Mouse (Mus musculus) thymus, postnatal 14 days (tissue): ENCODE data around the gene Rtn4rl2.
"Not testable (repeated sequence)": the region's sequence is repeated elsewhere in the genome, so short reads cannot be mapped to it uniquely, and the experiment has no call there.

Experiments
- DNase-seq: peaks from one replicate; pipeline ENCODE4 v3.0.0; 2021

The Rtn4rl2 gene

GRCm38 (mm10) chr2:84886234-84886731, at the start of gene Rtn4rl2:
Gene Rtn4rl2 (minus strand): TSS chr2:84886710.
- DNase-seq, result no peak

GRCm38 (mm10) chr2:84935065-84935464, 48.6 kb upstream of the Rtn4rl2 start:
- no peak for DNase-seq

GRCm38 (mm10) chr2:84934649-84935007, 48.1 kb upstream of the Rtn4rl2 start:
- no peak for DNase-seq

- DNase-seq, result no peak
Observed at GRCm38 (mm10) chr2:84933992-84934648, 47.6 kb upstream of the Rtn4rl2 start.

- no peak for DNase-seq
Observed at GRCm38 (mm10) chr2:84930186-84930585, 43.7 kb upstream of the Rtn4rl2 start.

GRCm38 (mm10) chr2:84919601-84920108, 33.1 kb upstream of the Rtn4rl2 start:
- DNase-seq, result no peak

GRCm38 (mm10) chr2:84918188-84918587, 31.7 kb upstream of the Rtn4rl2 start:
- no peak for DNase-seq

GRCm38 (mm10) chr2:84916548-84917320, 30.2 kb upstream of the Rtn4rl2 start:
- no peak for DNase-seq

GRCm38 (mm10) chr2:84915330-84915729, 28.8 kb upstream of the Rtn4rl2 start:
- DNase-seq, result no peak

- DNase-seq, result no peak
Observed at GRCm38 (mm10) chr2:84913881-84914280, 27.4 kb upstream of the Rtn4rl2 start.

GRCm38 (mm10) chr2:84912722-84913121, 26.2 kb upstream of the Rtn4rl2 start:
- DNase-seq, result no peak

- not testable (repeated sequence) for DNase-seq
Observed at GRCm38 (mm10) chr2:84896686-84897085, 10.2 kb upstream of the Rtn4rl2 start.

- DNase-seq, result no peak
Observed at GRCm38 (mm10) chr2:84895495-84896198, 9.1 kb upstream of the Rtn4rl2 start.

GRCm38 (mm10) chr2:84893359-84893758, 6.8 kb upstream of the Rtn4rl2 start:
- no peak for DNase-seq

GRCm38 (mm10) chr2:84890045-84890340, 3.5 kb upstream of the Rtn4rl2 start:
- DNase-seq, result peak; percentile 75

GRCm38 (mm10) chr2:84889316-84890044, 3.0 kb upstream of the Rtn4rl2 start:
- DNase-seq, result no peak

- DNase-seq, result peak; percentile 85
Observed at GRCm38 (mm10) chr2:84888657-84889315, 2.3 kb upstream of the Rtn4rl2 start.

- peak; percentile 48 for DNase-seq
Observed at GRCm38 (mm10) chr2:84887411-84888271, 1.1 kb upstream of the Rtn4rl2 start.

GRCm38 (mm10) chr2:84886821-84887281, 341 bp upstream of the Rtn4rl2 start:
- DNase-seq, result no peak

- DNase-seq, result no peak
Observed at GRCm38 (mm10) chr2:84885084-84886055, 1.1 kb downstream of the Rtn4rl2 start.
